Mouse (Mus musculus) embryonic facial prominence, embryonic 13.5 days (tissue): ENCODE measurements around the gene Mei4. TPM values are rescaled to one million over a fixed set of nuclear protein-coding genes. Genes with fewer than 3 reads are reported as not detected.

Experiments
- ATAC-seq: fragments of 200-750 bp; cut with Nextera tagmentation; 2 replicates; pipeline ENCODE4 v1.8.0; 2017; ENCODE audit warnings: low read depth; ENCODE audit not compliant: insufficient number of reproducible peaks, insufficient read depth, low FRiP score, low TSS enrichment
- H3K27ac ChIP-seq: fragments of 300-500 bp; sonication (generic); 2 replicates; pipeline ENCODE4 v1.5.1; 2015; ENCODE audit warnings: moderate library complexity, mild to moderate bottlenecking, inconsistent platforms
- H3K27me3 ChIP-seq: fragments of 300-500 bp; sonication (generic); 2 replicates; pipeline ENCODE4 v1.6.1; 2015; ENCODE audit warnings: mild to moderate bottlenecking, inconsistent platforms
- H3K36me3 ChIP-seq: fragments of 300-500 bp; sonication (generic); 2 replicates; pipeline ENCODE4 v1.6.1; 2015; ENCODE audit warnings: mild to moderate bottlenecking, inconsistent platforms
- H3K4me1 ChIP-seq: fragments of 300-500 bp; sonication (generic); 2 replicates; pipeline ENCODE4 v1.6.1; 2015; ENCODE audit warnings: inconsistent platforms
- H3K4me2 ChIP-seq: fragments of 300-500 bp; sonication (generic); 2 replicates; pipeline ENCODE4 v1.6.1; 2015; ENCODE audit warnings: moderate library complexity, mild to moderate bottlenecking, inconsistent platforms
- H3K4me3 ChIP-seq: fragments of 300-500 bp; sonication (generic); 2 replicates; pipeline ENCODE4 v1.5.1; 2015; ENCODE audit warnings: mild to moderate bottlenecking, inconsistent platforms
- H3K9ac ChIP-seq: fragments of 300-500 bp; sonication (generic); 2 replicates; pipeline ENCODE4 v1.6.1; 2015; ENCODE audit warnings: mild to moderate bottlenecking, inconsistent platforms
- H3K9me3 ChIP-seq: fragments of 300-500 bp; sonication (generic); 2 replicates; pipeline ENCODE4 v1.6.1; 2016; ENCODE audit warnings: inconsistent platforms
- WGBS: fragments of 180-500 bp; shearing (Covaris S2); methylation state at CpG from one replicate; pipeline ENCODE4 v1.1.7; 2015; ENCODE audit warnings: mixed read lengths; 5-methylcytosine and 5-hydroxymethylcytosine counted together
- polyA plus RNA-seq: library from polyadenylated mRNA; unstranded; fragments of >200 nt; fragmentation: Nextera tagmentation; extraction: Ambion mirVana; gene quantifications from 2 replicates; pipeline ENCODE4 v1.2.1, GENCODE M21; 2015

Gene Mei4
- polyA plus RNA-seq, 1 experiment from 2014 or later, result 1.9 TPM

DNA sequence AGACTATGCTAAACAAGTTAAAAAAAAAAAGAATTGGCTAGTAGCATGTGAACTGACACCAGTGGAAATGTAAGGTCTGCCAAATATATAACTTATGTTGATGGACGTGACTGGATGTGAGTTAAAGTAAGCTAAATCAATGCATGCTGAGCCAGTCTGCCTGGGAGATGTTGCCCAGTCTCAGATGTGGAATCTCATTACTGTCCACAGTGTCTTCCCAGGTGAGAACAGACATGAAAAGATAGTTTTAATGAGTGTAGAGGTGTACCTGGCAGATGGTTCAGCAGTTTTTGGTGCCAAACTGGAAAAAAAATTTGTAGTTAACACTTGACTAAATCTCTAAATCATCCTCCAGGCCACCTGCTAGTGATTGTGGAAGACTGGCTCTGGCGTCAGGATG lies 94.4 kb downstream of the Mei4 start:
- WGBS, result 59% methylated on average over 2 of the region's 2 CpGs
- ATAC-seq, result no peak
- H3K9ac ChIP-seq, result no peak overlapping the region
- H3K4me2 ChIP-seq, result no peak overlapping the region
- H3K4me1 ChIP-seq, result no peaks in the 10 kb centered on the region
- H3K9me3 ChIP-seq, result no peaks in the 10 kb centered on the region
- no peaks in the 10 kb centered on the region for H3K27me3 ChIP-seq
- no peaks in the 10 kb centered on the region for H3K36me3 ChIP-seq
- H3K27ac ChIP-seq, result no peak overlapping the region
- H3K4me3 ChIP-seq, result no peak overlapping the region

GRCm38 (mm10) chr9:81966765-81967164 lies 103.3 kb downstream of the Mei4 start:
- H3K36me3 ChIP-seq, result no peaks in the 10 kb centered on the region
- no peak overlapping the region for H3K4me2 ChIP-seq
- H3K9me3 ChIP-seq, result no peaks in the 10 kb centered on the region
- 75% methylated on average over 1 of the region's 1 CpGs for WGBS
- no peaks in the 10 kb centered on the region for H3K4me1 ChIP-seq
- H3K9ac ChIP-seq, result no peak overlapping the region
- no peak for ATAC-seq
- no peak overlapping the region for H3K4me3 ChIP-seq
- no peak overlapping the region for H3K27ac ChIP-seq
- H3K27me3 ChIP-seq, result no peaks in the 10 kb centered on the region

GRCm38 (mm10) chr9:81968935-81969334 lies 105.5 kb downstream of the Mei4 start:
- Histone ChIP-seq H3K9me3 (no peaks in the 10 kb centered on the region), H3K36me3 (no peaks in the 10 kb centered on the region), H3K9ac (no peak overlapping the region), H3K4me1 (no peaks in the 10 kb centered on the region), H3K27me3 (no peaks in the 10 kb centered on the region), H3K4me2 (no peak overlapping the region), H3K27ac (no peak overlapping the region), H3K4me3 (no peak overlapping the region)
- ATAC-seq, result no peak
- WGBS, result 61% methylated on average over 2 of the region's 2 CpGs

GRCm38 (mm10) chr9:81982461-81982860 lies 119.0 kb downstream of the Mei4 start:
- no peaks in the 10 kb centered on the region for H3K4me1 ChIP-seq
- no peak overlapping the region for H3K4me2 ChIP-seq
- H3K9me3 ChIP-seq, result no peaks in the 10 kb centered on the region
- no peak overlapping the region for H3K27ac ChIP-seq
- no peak overlapping the region for H3K4me3 ChIP-seq
- no peaks in the 10 kb centered on the region for H3K36me3 ChIP-seq
- H3K27me3 ChIP-seq, result no peaks in the 10 kb centered on the region
- no peak for ATAC-seq
- WGBS, result 75% methylated on average over 3 of the region's 3 CpGs
- H3K9ac ChIP-seq, result no peak overlapping the region

DNA sequence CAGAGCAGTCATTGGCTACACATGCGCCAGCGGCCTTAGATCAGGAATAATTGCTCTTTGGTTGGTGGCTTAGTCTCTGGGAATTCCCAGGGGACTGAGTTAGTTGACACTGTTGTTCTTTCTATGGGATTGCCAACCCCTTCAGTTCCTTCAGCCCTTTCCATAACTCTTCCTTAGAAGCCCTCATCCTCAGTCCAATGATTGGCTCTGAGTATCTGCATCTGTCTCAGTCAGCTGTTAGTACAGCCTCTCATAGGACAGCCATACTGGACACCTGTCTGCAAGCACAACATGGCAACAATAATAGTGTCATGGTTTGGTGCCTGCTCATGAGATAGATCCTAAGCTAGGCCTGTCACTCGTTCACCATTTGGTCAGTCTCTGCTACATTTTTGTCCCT lies 149.5 kb downstream of the Mei4 start:
- WGBS, result 75% methylated on average over 3 of the region's 3 CpGs
- H3K27me3 ChIP-seq, result no peaks in the 10 kb centered on the region
- no peak overlapping the region for H3K27ac ChIP-seq
- H3K4me3 ChIP-seq, result no peak overlapping the region
- ATAC-seq, result no peak
- H3K4me1 ChIP-seq, result 0 out of 2 replicates have a peak, but pooled peaks cover 4% of the 10 kb centered on the region
- H3K36me3 ChIP-seq, result no peaks in the 10 kb centered on the region
- H3K9ac ChIP-seq, result no peak overlapping the region
- H3K9me3 ChIP-seq, result no peaks in the 10 kb centered on the region
- H3K4me2 ChIP-seq, result no peak overlapping the region

DNA sequence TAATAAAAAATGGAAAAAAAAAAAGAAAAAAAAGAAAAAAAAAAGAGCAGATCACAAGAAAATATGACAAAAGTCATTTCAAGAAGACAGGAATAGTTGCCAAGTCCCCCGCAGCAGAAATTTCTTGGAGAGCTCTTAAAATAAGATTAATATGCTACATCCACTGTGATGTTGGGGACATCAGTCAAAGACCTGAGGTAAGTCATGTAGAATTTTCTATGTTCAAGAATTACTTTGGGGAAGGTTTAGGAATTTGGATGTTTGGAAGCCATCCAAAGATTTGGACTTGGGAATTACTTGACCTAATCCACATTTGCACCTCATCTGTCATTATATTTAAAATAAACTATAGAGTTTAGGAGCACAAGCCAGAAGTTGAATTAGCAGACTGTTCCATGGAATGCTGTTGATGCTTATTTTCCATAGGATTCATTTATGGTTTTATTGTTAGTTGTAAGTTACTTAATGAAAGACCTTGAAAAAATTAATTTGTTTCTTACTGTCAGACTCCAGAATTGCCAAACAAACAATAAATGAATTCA lies 179.1 kb downstream of the Mei4 start:
- WGBS, result 74% methylated on average over 1 of the region's 1 CpGs
- ATAC-seq, result no peak
- Histone ChIP-seq H3K9me3 (no peaks in the 10 kb centered on the region), H3K27me3 (no peaks in the 10 kb centered on the region), H3K27ac (no peak overlapping the region), H3K9ac (no peak overlapping the region), H3K4me2 (no peak overlapping the region), H3K36me3 (no peaks in the 10 kb centered on the region), H3K4me3 (no peak overlapping the region), H3K4me1 (no peaks in the 10 kb centered on the region)

GRCm38 (mm10) chr9:82044517-82044916 lies 181.0 kb downstream of the Mei4 start:
- no peaks in the 10 kb centered on the region for H3K4me1 ChIP-seq
- H3K9ac ChIP-seq, result no peak overlapping the region
- H3K27me3 ChIP-seq, result no peaks in the 10 kb centered on the region
- H3K36me3 ChIP-seq, result no peaks in the 10 kb centered on the region
- no peak overlapping the region for H3K27ac ChIP-seq
- WGBS, result 54% methylated on average over 2 of the region's 2 CpGs
- H3K4me3 ChIP-seq, result no peak overlapping the region
- H3K9me3 ChIP-seq, result no peaks in the 10 kb centered on the region
- no peak for ATAC-seq
- H3K4me2 ChIP-seq, result no peak overlapping the region

GRCm38 (mm10) chr9:82073832-82074231 lies 210.4 kb downstream of the Mei4 start:
- 67% methylated on average over 1 of the region's 1 CpGs for WGBS

GRCm38 (mm10) chr9:82075270-82075669 lies 211.8 kb downstream of the Mei4 start:
- Histone ChIP-seq H3K4me1 (no peaks in the 10 kb centered on the region), H3K4me3 (no peak overlapping the region), H3K4me2 (no peak overlapping the region), H3K36me3 (no peaks in the 10 kb centered on the region), H3K9me3 (no peaks in the 10 kb centered on the region), H3K9ac (no peak overlapping the region), H3K27me3 (no peaks in the 10 kb centered on the region), H3K27ac (no peak overlapping the region)
- ATAC-seq, result no peak
- 88% methylated on average over 2 of the region's 2 CpGs for WGBS

More at GRCm38 (mm10) chr9:82073832-82074231, 210.4 kb downstream of the Mei4 start:
- H3K27me3 ChIP-seq, result no peaks in the 10 kb centered on the region
- no peak overlapping the region for H3K4me2 ChIP-seq
- no peaks in the 10 kb centered on the region for H3K4me1 ChIP-seq
- H3K36me3 ChIP-seq, result no peaks in the 10 kb centered on the region
- H3K9ac ChIP-seq, result no peak overlapping the region
- H3K27ac ChIP-seq, result no peak overlapping the region
- H3K4me3 ChIP-seq, result no peak overlapping the region
- ATAC-seq, result no peak
- H3K9me3 ChIP-seq, result no peaks in the 10 kb centered on the region

DNA sequence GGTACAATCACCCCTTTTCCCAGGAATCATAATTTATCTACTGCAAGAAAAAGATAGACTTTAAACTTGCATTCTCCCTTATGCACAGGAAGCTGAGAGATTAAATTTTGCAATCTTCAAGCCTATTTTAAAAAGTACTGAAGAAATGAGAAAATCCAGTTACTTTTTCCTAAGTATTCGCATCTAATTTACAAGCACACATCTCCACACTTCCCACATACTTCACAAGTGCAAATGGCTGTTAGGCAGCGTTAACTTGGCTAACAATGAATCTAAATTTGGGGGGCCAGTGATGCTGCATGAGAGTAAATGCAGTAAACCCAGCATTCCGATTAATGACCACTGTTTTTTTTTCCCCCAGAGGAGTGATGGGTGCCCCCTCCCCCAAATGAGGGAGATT lies 232.9 kb downstream of the Mei4 start:
- Histone ChIP-seq H3K4me1 (no peaks in the 10 kb centered on the region), H3K9ac (no peak overlapping the region), H3K27me3 (no peaks in the 10 kb centered on the region), H3K4me2 (no peak overlapping the region), H3K9me3 (no peaks in the 10 kb centered on the region), H3K27ac (no peak overlapping the region), H3K4me3 (no peak overlapping the region), H3K36me3 (no peaks in the 10 kb centered on the region)
- 80% methylated on average over 3 of the region's 3 CpGs for WGBS
- no peak for ATAC-seq

- no peaks in the 10 kb centered on the region for H3K27me3 ChIP-seq
- no peak overlapping the region for H3K9ac ChIP-seq
- 85% methylated on average over 2 of the region's 2 CpGs for WGBS
- no peak for ATAC-seq
- no peak overlapping the region for H3K4me3 ChIP-seq
- no peak overlapping the region for H3K27ac ChIP-seq
- H3K9me3 ChIP-seq, result no peaks in the 10 kb centered on the region
- H3K36me3 ChIP-seq, result no peaks in the 10 kb centered on the region
- no peak overlapping the region for H3K4me2 ChIP-seq
- H3K4me1 ChIP-seq, result no peaks in the 10 kb centered on the region
These were observed 251.4 kb downstream of the Mei4 start for GRCm38 (mm10) chr9:82114865-82115264.

DNA sequence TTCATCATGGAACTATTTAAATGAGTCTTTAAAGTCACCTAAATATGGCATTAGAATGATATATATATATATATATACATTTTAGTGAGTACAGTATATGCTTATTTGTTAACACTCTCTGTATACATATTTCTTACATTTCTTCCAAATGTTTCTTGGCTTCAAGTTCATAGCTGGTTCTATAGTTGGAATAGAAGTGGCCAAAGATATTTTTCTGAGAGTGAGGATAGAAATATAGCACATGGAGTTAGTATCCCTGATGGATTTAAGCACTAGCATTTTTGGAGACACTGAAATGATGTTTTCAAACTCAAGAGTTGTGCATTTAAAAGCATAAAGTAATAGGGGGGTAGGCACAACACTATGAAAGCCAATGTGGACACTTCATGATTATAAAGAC lies 272.6 kb downstream of the Mei4 start:
- H3K9ac ChIP-seq, result no peak overlapping the region
- H3K27ac ChIP-seq, result no peak overlapping the region
- no peaks in the 10 kb centered on the region for H3K36me3 ChIP-seq
- H3K9me3 ChIP-seq, result no peaks in the 10 kb centered on the region
- ATAC-seq, result no peak
- no peak overlapping the region for H3K4me2 ChIP-seq
- no peak overlapping the region for H3K4me3 ChIP-seq
- H3K27me3 ChIP-seq, result no peaks in the 10 kb centered on the region
- 0 out of 2 replicates have a peak, but pooled peaks cover 2% of the 10 kb centered on the region for H3K4me1 ChIP-seq

DNA sequence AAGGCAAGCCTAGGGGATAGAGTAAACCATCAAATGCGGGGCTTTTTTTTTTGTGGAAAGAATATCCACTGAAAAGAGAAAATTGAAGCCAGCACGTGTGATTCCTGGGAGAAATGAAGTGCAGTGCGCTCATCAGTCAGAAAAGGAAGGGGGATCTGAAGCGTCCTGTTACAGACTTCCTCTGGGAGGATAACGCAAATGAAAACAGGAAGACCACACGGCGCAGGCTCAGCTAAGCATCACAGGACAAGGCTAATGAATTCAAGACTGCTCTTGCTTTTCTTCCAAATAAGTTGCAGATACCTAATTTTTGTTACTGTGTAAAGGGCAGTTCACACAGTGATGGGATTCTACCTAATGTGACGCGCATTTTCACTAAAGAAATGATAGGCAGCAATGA lies 296.7 kb downstream of the Mei4 start:
- ATAC-seq, result no peak
- 19% methylated on average over 9 of the region's 9 CpGs for WGBS
- Histone ChIP-seq H3K36me3 (no peaks in the 10 kb centered on the region), H3K27me3 (no peaks in the 10 kb centered on the region), H3K4me2 (peak overlapping the region; percentile 50), H3K4me1 (no peaks in the 10 kb centered on the region), H3K9me3 (no peaks in the 10 kb centered on the region), H3K27ac (peak overlapping the region; percentile 16; the same call in 1 of the 2 replicates), H3K9ac (no peak overlapping the region), H3K4me3 (peak overlapping the region; percentile 26)
